ENCODE assay signal across 9 mouse cellular contexts in genomic region chr14:76780572-76781523, GRCm38 (mm10).
DNase-seq lines count a peak whose midpoint lies in the region; ATAC-seq and TF ChIP-seq lines count a peak whose summit lies in the region.
"Had no signal": no experiment of that assay in that cellular context is flagged by ENCODE, and none has a peak within 500 bp of the region (broad histone marks: within the 10 kb centered on the region; RNA-seq: fewer than 3 reads in every experiment).

No protein-coding gene starts in this region.

- DNase-seq in left cerebral cortex, adult 2 months (ENCODE audit: extremely low spot score in 1 of 2, low spot score in 2 of 2): no peak
- DNase-seq in left cerebral cortex, adult 18-20 months (ENCODE audit: low spot score in 2 of 2): no peak
- DNase-seq in adrenal gland, postnatal 36 days: peak; percentile 35 to 66
- peak; percentile 70 for DNase-seq in gonadal fat pad, adult 2 months (ENCODE audit: low read depth)
- DNase-seq in midbrain, postnatal 0 days (ENCODE audit: low spot score): no peak
- DNase-seq in gastrocnemius, postnatal 14 days: no peak
- no peak for DNase-seq in left cerebral cortex, adult 8-10 months (ENCODE audit: low spot score in 2 of 2)
- DNase-seq in left cerebral cortex, adult 9 months (ENCODE audit: low spot score in 2 of 2): no peak
- DNase-seq: embryo, embryonic 11 days had no signal

- no peaks in the 10 kb centered on the region for H3K9me3 ChIP-seq in midbrain, postnatal 0 days (ENCODE audit: low read length)

- no peak overlapping the region for H3K4me3 ChIP-seq in left cerebral cortex, adult 2 months
- H3K4me3 ChIP-seq in midbrain, postnatal 0 days (ENCODE audit: low read depth, low read length): no peak overlapping the region

- no peaks in the 10 kb centered on the region for H3K36me3 ChIP-seq in midbrain, postnatal 0 days (ENCODE audit: insufficient read depth, low read length)

- intact Hi-C loops in left cerebral cortex, adult 2 months (cut with DNase I): no loop called here
- intact Hi-C loops in gastrocnemius, postnatal 14 days (cut with DNase I; ENCODE audit: low total_unique reads): no loop called here

- no peaks in the 10 kb centered on the region for H3K27me3 ChIP-seq in midbrain, postnatal 0 days (ENCODE audit: insufficient read depth, low read length)

- H3K4me2 ChIP-seq in midbrain, postnatal 0 days (ENCODE audit: low read depth, low read length, poor library complexity, severe bottlenecking): no peak overlapping the region

- H3K4me1 ChIP-seq in midbrain, postnatal 0 days (ENCODE audit: insufficient read depth, low read length): no peaks in the 10 kb centered on the region

- 49% methylated on average over 14 of the region's 14 CpGs for WGBS in midbrain, postnatal 0 days

- ATAC-seq in midbrain, postnatal 0 days (ENCODE audit: low FRiP score): no peak

- peak overlapping the region; percentile 64 for H3K27ac ChIP-seq in left cerebral cortex, adult 2 months
- 0 out of 2 replicates have a peak overlapping the region, but pooled peaks have one; percentile 21 for H3K27ac ChIP-seq in midbrain, postnatal 0 days (ENCODE audit: low read depth, low read length)

- H3K9ac ChIP-seq in midbrain, postnatal 0 days (replicated peaks; ENCODE audit: low read length, poor library complexity, severe bottlenecking): no peak overlapping the region

- TF ChIP-seq CTCF in left cerebral cortex, adult 2 months (IDR thresholded peaks at IDR 0.05): no peak
- no peak for TF ChIP-seq CTCF in midbrain, postnatal 0 days (IDR thresholded peaks at IDR 0.05)

Comparison
In these comparisons a context has a peak if more than half of its experiments do, and no peak if none do; other contexts are left out.
1. DNase-seq: peak in adrenal gland, postnatal 36 days (2 of 2) and gonadal fat pad, adult 2 months (single experiment); none in left cerebral cortex, adult 2 months (0 of 2), left cerebral cortex, adult 18-20 months (0 of 2), midbrain, postnatal 0 days (single experiment), gastrocnemius, postnatal 14 days (single experiment), left cerebral cortex, adult 8-10 months (0 of 2) and left cerebral cortex, adult 9 months (0 of 2).